Mouse (Mus musculus): Measurements from ENCODE around the gene Sec14l2.

Sec14l2 gene

GRCm38 (mm10) chr11:4053586-4053985, 69.6 kb downstream of the Sec14l2 start:
- DNase-seq (ENCODE audit: low spot score) = peak; percentile 46

DNA sequence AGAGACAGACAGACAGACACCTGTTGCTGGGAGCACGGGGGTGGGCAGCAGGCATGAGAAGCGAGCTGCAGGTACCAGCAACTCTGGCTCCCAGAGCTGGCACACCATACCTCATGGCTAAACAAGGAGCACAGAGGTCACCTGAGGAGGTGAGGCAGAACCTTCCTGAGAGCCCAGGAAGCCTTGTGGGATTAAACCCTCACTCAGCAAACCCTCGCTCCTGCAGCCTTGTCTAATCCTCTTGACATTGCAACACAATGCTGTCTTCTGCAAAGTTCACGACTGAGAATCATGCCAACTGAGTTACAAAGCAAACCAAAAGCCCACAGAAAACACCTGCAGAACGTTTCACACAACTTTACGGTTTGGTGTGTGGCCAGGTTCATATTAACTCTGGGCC, 74.8 kb downstream of the Sec14l2 start:
- DNase-seq (ENCODE audit: low spot score) = no peak

GRCm38 (mm10) chr11:4047766-4048165, 75.4 kb downstream of the Sec14l2 start:
- no peak for DNase-seq (ENCODE audit: low spot score)

Data from spleen, adult 12 weeks (tissue).